Mouse (Mus musculus) spleen, adult 12 weeks (tissue): ENCODE measurements around the gene Ppp1r37.

ENCODE experiments used
- DNase-seq: peaks from one replicate; pipeline ENCODE4 v3.0.0; 2022; ENCODE audit warnings: low spot score

Ppp1r37 gene

GRCm38 (mm10) chr7:19569647-19570046 lies 6.8 kb upstream of the Ppp1r37 start:
- DNase-seq = no peak

- DNase-seq = no peak
These were observed 4.5 kb upstream of the Ppp1r37 start for GRCm38 (mm10) chr7:19567426-19567825.

GRCm38 (mm10) chr7:19565803-19566202 lies 2.9 kb upstream of the Ppp1r37 start:
- no peak for DNase-seq

GRCm38 (mm10) chr7:19564455-19564854 lies 1.6 kb upstream of the Ppp1r37 start:
- DNase-seq = no peak

- peak; percentile 54 for DNase-seq
These were observed 1.0 kb upstream of the Ppp1r37 start for GRCm38 (mm10) chr7:19563884-19564283.

GRCm38 (mm10) chr7:19561765-19562642 lies 872 bp downstream of the Ppp1r37 start:
- DNase-seq = peak; percentile 80

GRCm38 (mm10) chr7:19561431-19561764 lies 1.5 kb downstream of the Ppp1r37 start:
- DNase-seq = no peak

GRCm38 (mm10) chr7:19560491-19561260 lies 2.2 kb downstream of the Ppp1r37 start:
- DNase-seq = no peak

GRCm38 (mm10) chr7:19558965-19559364 lies 3.9 kb downstream of the Ppp1r37 start:
- DNase-seq = no peak

- DNase-seq = no peak
These were observed 4.6 kb downstream of the Ppp1r37 start for GRCm38 (mm10) chr7:19557982-19558900.

- DNase-seq = no peak
These were observed 5.8 kb downstream of the Ppp1r37 start for GRCm38 (mm10) chr7:19557086-19557485.

- DNase-seq = no peak
These were observed 8.7 kb downstream of the Ppp1r37 start for GRCm38 (mm10) chr7:19554168-19554567.

GRCm38 (mm10) chr7:19552443-19552842 lies 10.4 kb downstream of the Ppp1r37 start:
- no peak for DNase-seq

GRCm38 (mm10) chr7:19551634-19552033 lies 11.2 kb downstream of the Ppp1r37 start:
- DNase-seq = no peak

GRCm38 (mm10) chr7:19549394-19549793 lies 13.5 kb downstream of the Ppp1r37 start:
- DNase-seq = no peak

GRCm38 (mm10) chr7:19547344-19547969 lies 15.4 kb downstream of the Ppp1r37 start:
- DNase-seq = no peak

- DNase-seq = no peak
These were observed 16.9 kb downstream of the Ppp1r37 start for GRCm38 (mm10) chr7:19546007-19546406.

- no peak for DNase-seq
These were observed 19.3 kb downstream of the Ppp1r37 start for GRCm38 (mm10) chr7:19543584-19543983.

GRCm38 (mm10) chr7:19542155-19542691 lies 20.7 kb downstream of the Ppp1r37 start:
- no peak for DNase-seq

GRCm38 (mm10) chr7:19541681-19542154 lies 21.2 kb downstream of the Ppp1r37 start:
- no peak for DNase-seq
